Mouse (Mus musculus) gastrocnemius, postnatal 25 days (tissue): ENCODE data around the gene Nos1ap. TPM values are rescaled to one million over a fixed set of nuclear protein-coding genes. Genes with fewer than 3 reads are reported as not detected.

Experiments used
- DNase-seq: peaks from one replicate; pipeline ENCODE4 v3.0.0; 2022
- total RNA-seq, 2 experiments: library from RNA; stranded (reverse); gene quantifications; 1 replicate in 1 of 2; 2 replicates in 1 of 2; pipeline ENCODE4 v1.2.3; 2021

Nos1ap gene
- total RNA-seq, 2 experiments from 2014 or later: 1.4 to 1.7 TPM

GRCm38 (mm10) chr1:170501970-170502369 lies 87.7 kb downstream of the Nos1ap start:
- DNase-seq: no peak

- no peak for DNase-seq
These were observed 88.1 kb downstream of the Nos1ap start for GRCm38 (mm10) chr1:170501556-170501955.

- DNase-seq: peak; percentile 51
These were observed 89.8 kb downstream of the Nos1ap start for GRCm38 (mm10) chr1:170499891-170500290.

GRCm38 (mm10) chr1:170499466-170499865 lies 90.2 kb downstream of the Nos1ap start:
- no peak for DNase-seq

- DNase-seq: no peak
These were observed 91.0 kb downstream of the Nos1ap start for GRCm38 (mm10) chr1:170498645-170499044.

GRCm38 (mm10) chr1:170496221-170496620 lies 93.4 kb downstream of the Nos1ap start:
- DNase-seq: no peak

GRCm38 (mm10) chr1:170495538-170496183 lies 94.0 kb downstream of the Nos1ap start:
- DNase-seq: no peak

- DNase-seq: no peak
These were observed 97.1 kb downstream of the Nos1ap start for GRCm38 (mm10) chr1:170492527-170492926.

- DNase-seq: no peak
These were observed 97.6 kb downstream of the Nos1ap start for GRCm38 (mm10) chr1:170492027-170492426.

GRCm38 (mm10) chr1:170489936-170490335 lies 99.7 kb downstream of the Nos1ap start:
- no peak for DNase-seq

GRCm38 (mm10) chr1:170489450-170489849 lies 100.2 kb downstream of the Nos1ap start:
- no peak for DNase-seq

- DNase-seq: no peak
These were observed 104.5 kb downstream of the Nos1ap start for GRCm38 (mm10) chr1:170485119-170485518.

GRCm38 (mm10) chr1:170482236-170482905 lies 107.3 kb downstream of the Nos1ap start:
- no peak for DNase-seq

- no peak for DNase-seq
These were observed 108.6 kb downstream of the Nos1ap start for GRCm38 (mm10) chr1:170481093-170481492.

- DNase-seq: no peak
These were observed 110.2 kb downstream of the Nos1ap start for GRCm38 (mm10) chr1:170479458-170479798.

GRCm38 (mm10) chr1:170478791-170479457 lies 110.7 kb downstream of the Nos1ap start:
- no peak for DNase-seq

- DNase-seq: peak; percentile 36
These were observed 111.7 kb downstream of the Nos1ap start for GRCm38 (mm10) chr1:170477636-170478600.

GRCm38 (mm10) chr1:170473460-170473859 lies 116.2 kb downstream of the Nos1ap start:
- no peak for DNase-seq

- DNase-seq: no peak
These were observed 116.8 kb downstream of the Nos1ap start for GRCm38 (mm10) chr1:170472861-170473260.

- no peak for DNase-seq
These were observed 123.3 kb downstream of the Nos1ap start for GRCm38 (mm10) chr1:170466099-170467009.

GRCm38 (mm10) chr1:170462140-170462539 lies 127.5 kb downstream of the Nos1ap start:
- DNase-seq: no peak
